Comparison of ENCODE assay signal across 36 mouse cellular contexts in the genomic region with DNA sequence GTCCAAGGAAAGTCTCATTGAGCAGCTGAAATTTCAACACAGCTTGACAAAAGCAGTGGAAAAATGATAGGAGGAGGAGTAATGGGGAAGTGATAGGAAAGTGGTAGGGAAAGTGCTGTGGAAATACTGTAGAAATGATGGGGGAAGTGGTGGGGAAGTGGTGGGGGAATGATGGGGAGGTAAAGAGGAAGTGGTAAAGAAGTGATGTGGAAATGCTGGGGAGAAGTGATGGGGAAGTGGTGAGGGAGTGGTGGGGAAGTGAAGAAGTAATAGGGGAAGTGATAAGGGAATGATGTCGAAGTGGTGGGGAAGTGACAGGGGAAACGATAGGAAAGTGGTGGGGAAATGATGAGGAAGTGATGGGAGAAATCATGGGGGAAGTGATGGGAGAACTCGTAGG.
"Had no signal": no experiment of that assay in that cellular context is flagged by ENCODE, and none has a peak within 500 bp of the region (broad histone marks: within the 10 kb centered on the region; RNA-seq: fewer than 3 reads in every experiment).

No protein-coding gene starts in this region.

- H3K4me3 ChIP-seq: heart, embryonic 10.5 days; heart, embryonic 12.5 days; heart, embryonic 13.5 days; heart, embryonic 15.5 days; hindbrain, embryonic 10.5 days; hindbrain, embryonic 12.5 days; hindbrain, embryonic 13.5 days; hindbrain, embryonic 15.5 days; intestine, embryonic 15.5 days; kidney, embryonic 15.5 days; layer of hippocampus, adult 2 months; left cerebral cortex, adult 2 months had no signal

- H3K27me3 ChIP-seq: heart, embryonic 12.5 days; heart, embryonic 13.5 days; heart, embryonic 15.5 days; hindbrain, embryonic 12.5 days; hindbrain, embryonic 13.5 days; hindbrain, embryonic 15.5 days; intestine, embryonic 15.5 days; kidney, embryonic 15.5 days had no signal

- DNase-seq: heart, postnatal 10 days; heart, postnatal 14 days; heart, postnatal 36 days; heart, postnatal 4 days; kidney, adult 11 months; kidney, adult 18-20 months; kidney, adult 2 months; kidney, adult 8-10 months; kidney, adult 9 months; kidney, postnatal 10 days; kidney, postnatal 14 days; kidney, postnatal 25 days; kidney, postnatal 36 days; kidney, postnatal 4 days; layer of hippocampus, adult 9-11 months; layer of hippocampus, postnatal 36 days had no signal

- H3K4me2 ChIP-seq: heart, embryonic 11.5 days; heart, embryonic 12.5 days; heart, embryonic 13.5 days; heart, embryonic 15.5 days; hindbrain, embryonic 12.5 days; hindbrain, embryonic 13.5 days; hindbrain, embryonic 14.5 days; hindbrain, embryonic 15.5 days; intestine, embryonic 15.5 days; kidney, embryonic 15.5 days had no signal

- H3K36me3 ChIP-seq: heart, embryonic 10.5 days; heart, embryonic 12.5 days; heart, embryonic 13.5 days; heart, embryonic 15.5 days; hindbrain, embryonic 10.5 days; hindbrain, embryonic 12.5 days; hindbrain, embryonic 13.5 days; hindbrain, embryonic 15.5 days; intestine, embryonic 15.5 days; kidney, embryonic 15.5 days had no signal

- H3K27ac ChIP-seq: heart, embryonic 10.5 days; heart, embryonic 13.5 days; heart, embryonic 15.5 days; hindbrain, embryonic 10.5 days; hindbrain, embryonic 12.5 days; hindbrain, embryonic 13.5 days; hindbrain, embryonic 14.5 days; hindbrain, embryonic 15.5 days; hindbrain, postnatal 0 days; intestine, embryonic 15.5 days; kidney, embryonic 15.5 days; kidney, postnatal 0 days; layer of hippocampus, adult 2 months; left cerebral cortex, adult 2 months had no signal

- H3K4me1 ChIP-seq: heart, embryonic 10.5 days; heart, embryonic 12.5 days; heart, embryonic 13.5 days; heart, embryonic 15.5 days; hindbrain, embryonic 10.5 days; hindbrain, embryonic 12.5 days; hindbrain, embryonic 13.5 days; hindbrain, embryonic 15.5 days; intestine, embryonic 15.5 days; kidney, embryonic 15.5 days had no signal

- H3K9me3 ChIP-seq: heart, embryonic 10.5 days; heart, embryonic 12.5 days; heart, embryonic 13.5 days; hindbrain, embryonic 10.5 days; hindbrain, embryonic 12.5 days; hindbrain, embryonic 15.5 days; intestine, embryonic 15.5 days; kidney, embryonic 15.5 days had no signal

- H3K9ac ChIP-seq: heart, embryonic 12.5 days; heart, embryonic 13.5 days; heart, embryonic 15.5 days; hindbrain, embryonic 12.5 days; hindbrain, embryonic 13.5 days; hindbrain, embryonic 14.5 days; hindbrain, embryonic 15.5 days; intestine, embryonic 15.5 days; kidney, embryonic 15.5 days had no signal

- ATAC-seq: hindbrain, embryonic 16.5 days; hindbrain, postnatal 0 days; inflammation-experienced regulatory T-cells, adult 6 months; intestine, embryonic 15.5 days; intestine, embryonic 16.5 days; intestine, postnatal 0 days had no signal
